Mouse (Mus musculus) thymus, adult 2 months (tissue): ENCODE results near the gene Atxn1. TPM values are rescaled to one million over a fixed set of nuclear protein-coding genes. Genes with fewer than 3 reads are reported as not detected.

Experiments
- DNase-seq: peaks from one replicate; pipeline ENCODE4 v3.0.0; 2021
- H3K27ac ChIP-seq: fragments of 200-500 bp; 2 replicates; pipeline ENCODE4 v1.5.1; 2012; ENCODE audit warnings: low read length, control low read depth; ENCODE audit not compliant: control insufficient read depth, insufficient read depth
- H3K27me3 ChIP-seq: fragments of 200-500 bp; 2 replicates; pipeline ENCODE4 v1.6.1; 2012; ENCODE audit warnings: mild to moderate bottlenecking, low read length, moderate library complexity, mixed read lengths; ENCODE audit not compliant: control insufficient read depth, insufficient read depth
- H3K36me3 ChIP-seq: fragments of 200-500 bp; 2 replicates; pipeline ENCODE4 v1.6.1; 2012; ENCODE audit warnings: mild to moderate bottlenecking, low read length, moderate library complexity; ENCODE audit not compliant: control insufficient read depth, insufficient read depth
- H3K4me1 ChIP-seq: fragments of 200-500 bp; replicated peaks from 2 replicates; pipeline ENCODE4 v1.6.1; 2012; ENCODE audit warnings: low read length; ENCODE audit not compliant: control insufficient read depth, insufficient read depth
- H3K4me3 ChIP-seq: fragments of 200-500 bp; 2 replicates; pipeline ENCODE4 v1.5.1; 2012; ENCODE audit warnings: mild to moderate bottlenecking, low read length, control low read depth, moderate library complexity; ENCODE audit not compliant: control insufficient read depth, insufficient read depth
- CTCF ChIP-seq: fragments of 200-500 bp; IDR thresholded peaks from 2 replicates; pipeline ENCODE4 v1.5.1; 2012; ENCODE audit warnings: mild to moderate bottlenecking, control low read depth, low read length, moderate library complexity, borderline replicate concordance; ENCODE audit not compliant: control insufficient read depth, poor library complexity, insufficient read depth; ENCODE audit errors: extremely low read depth
- POLR2A ChIP-seq: fragments of 200-500 bp; IDR thresholded peaks from 2 replicates; pipeline ENCODE4 v1.6.1; 2012; ENCODE audit warnings: mild to moderate bottlenecking, low read length, control low read depth, moderate library complexity; ENCODE audit not compliant: control insufficient read depth, poor library complexity, insufficient read depth; ENCODE audit errors: extremely low read depth
- WGBS: fragments of 180-500 bp; shearing (Covaris S2); methylation state at CpG from one replicate; pipeline ENCODE4 v1.1.7; 2018; 5-methylcytosine and 5-hydroxymethylcytosine counted together
- polyA plus RNA-seq: library from polyadenylated mRNA; depleted of rRNA; stranded (reverse); fragments of >200 nt; gene quantifications from 2 replicates; pipeline ENCODE4 v1.2.3, GENCODE M21; 2012

The Atxn1 gene
- polyA plus RNA-seq, 1 experiment, result 13.5 TPM

DNA sequence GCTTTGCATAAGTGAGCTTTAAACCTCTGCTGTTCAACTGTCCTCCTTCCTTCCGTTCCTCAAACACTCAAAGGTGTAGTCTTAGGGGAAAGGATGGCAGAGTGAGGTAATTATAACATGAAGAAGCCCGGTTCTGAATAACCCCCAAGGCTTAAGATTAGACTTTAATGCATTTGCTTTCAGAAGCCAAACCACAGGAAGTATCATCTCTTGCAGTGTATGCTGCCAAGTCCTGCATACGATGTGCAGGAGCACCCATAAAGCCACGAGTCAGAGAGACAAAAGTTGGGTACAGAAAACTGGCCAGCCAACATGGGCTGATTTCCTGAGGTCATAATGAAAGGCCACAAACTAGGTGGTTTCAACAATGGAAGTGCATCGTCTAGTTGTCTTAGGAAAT is 212.3 kb downstream of the Atxn1 start:
- Histone ChIP-seq H3K4me1 (no peaks in the 10 kb centered on the region; the same call in 1 of the 2 replicates), H3K36me3 (no peaks in the 10 kb centered on the region), H3K27me3 (no peaks in the 10 kb centered on the region), H3K27ac (no peak overlapping the region), H3K4me3 (no peak overlapping the region)
- DNase-seq, result no peak
- 8% methylated on average over 5 of the region's 5 CpGs for WGBS
- no peak for TF ChIP-seq CTCF
- TF ChIP-seq POLR2A, result no peak

DNA sequence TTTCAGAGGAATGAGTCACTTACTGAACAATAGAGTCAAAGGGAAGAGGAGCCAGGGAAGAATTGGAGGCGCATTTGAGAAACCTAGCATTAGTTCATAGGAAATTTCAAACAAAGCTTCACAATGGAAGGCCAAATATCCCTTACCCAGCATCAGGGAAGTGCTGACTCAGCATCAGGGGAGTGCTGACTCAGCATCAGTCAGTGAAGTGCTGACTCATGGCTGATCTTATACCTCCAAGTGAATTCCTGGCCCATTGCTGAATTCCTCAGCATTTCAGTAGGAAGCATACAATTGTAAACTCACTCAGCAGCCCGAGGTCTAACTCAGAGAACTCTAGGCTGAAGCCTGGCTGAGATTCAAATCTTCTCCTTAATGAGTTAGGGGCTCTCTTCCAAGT is 213.6 kb downstream of the Atxn1 start:
- H3K36me3 ChIP-seq, result no peaks in the 10 kb centered on the region
- no peaks in the 10 kb centered on the region; the same call in 1 of the 2 replicates for H3K4me1 ChIP-seq
- no peak overlapping the region for H3K4me3 ChIP-seq
- no peak overlapping the region for H3K27ac ChIP-seq
- H3K27me3 ChIP-seq, result no peaks in the 10 kb centered on the region
- 86% methylated on average over 2 of the region's 2 CpGs for WGBS
- DNase-seq, result no peak
- TF ChIP-seq POLR2A (no peak), CTCF (no peak)

DNA sequence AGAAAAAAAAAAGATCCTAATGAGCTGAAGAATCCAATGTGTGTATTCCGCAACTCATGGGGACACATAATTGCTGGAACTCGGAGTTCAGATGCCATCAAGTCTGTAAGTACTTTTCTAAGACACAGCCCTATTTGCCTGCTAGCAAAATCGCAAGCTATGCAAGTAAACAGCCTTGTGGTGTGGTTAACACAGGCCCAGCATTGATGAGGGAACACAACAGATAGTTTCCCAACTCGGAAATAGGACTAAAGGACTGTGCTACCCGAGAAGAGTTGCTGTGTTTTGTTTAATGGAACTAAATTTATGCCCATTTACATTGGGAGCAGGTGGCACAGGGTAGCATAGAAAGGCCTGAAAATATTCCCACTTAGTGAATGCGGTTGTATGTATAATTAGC is 214.2 kb downstream of the Atxn1 start:
- WGBS, result 94% methylated on average over 6 of the region's 6 CpGs
- Histone ChIP-seq H3K4me3 (no peak overlapping the region), H3K27ac (no peak overlapping the region), H3K4me1 (no peaks in the 10 kb centered on the region; the same call in 1 of the 2 replicates), H3K36me3 (no peaks in the 10 kb centered on the region), H3K27me3 (no peaks in the 10 kb centered on the region)
- TF ChIP-seq POLR2A (no peak), CTCF (no peak)
- no peak for DNase-seq

- 58% methylated on average over 1 of the region's 1 CpGs for WGBS
- H3K27ac ChIP-seq, result no peak overlapping the region
Observed at GRCm38 (mm10) chr13:45749937-45750336, 214.9 kb downstream of the Atxn1 start.

DNA sequence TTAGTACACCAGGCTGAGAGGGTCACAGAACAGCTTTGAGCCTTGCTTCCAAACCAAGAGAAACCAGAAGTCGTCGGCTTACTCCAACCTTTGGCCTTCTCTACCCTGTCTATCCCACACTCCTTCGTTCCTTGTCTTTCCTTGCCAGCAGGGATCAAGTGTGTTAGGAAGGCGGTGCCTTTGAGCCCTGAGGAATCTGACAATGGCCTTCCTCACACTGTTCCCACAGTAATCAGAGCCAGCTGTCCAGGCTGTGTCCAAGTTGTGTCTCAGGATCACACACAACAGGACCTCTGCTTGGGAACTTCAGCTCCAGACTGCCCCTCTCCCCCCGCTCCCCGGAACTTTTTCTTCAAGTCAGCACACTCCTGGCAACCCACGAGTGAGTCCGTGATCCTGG is 215.6 kb downstream of the Atxn1 start:
- no peaks in the 10 kb centered on the region for H3K27me3 ChIP-seq
- H3K36me3 ChIP-seq, result no peaks in the 10 kb centered on the region
- no peak overlapping the region for H3K27ac ChIP-seq
- TF ChIP-seq CTCF (no peak), POLR2A (no peak)
- 92% methylated on average over 8 of the region's 8 CpGs for whole genome bisulfite sequencing
- no peak overlapping the region for H3K4me3 ChIP-seq
- no peak for DNase-seq
- no peaks in the 10 kb centered on the region; the same call in 1 of the 2 replicates for H3K4me1 ChIP-seq

More at GRCm38 (mm10) chr13:45749937-45750336, 214.9 kb downstream of the Atxn1 start:
- no peak for DNase-seq
- TF ChIP-seq POLR2A, result no peak
- TF ChIP-seq CTCF, result no peak
- Histone ChIP-seq H3K4me3 (no peak overlapping the region), H3K27me3 (no peaks in the 10 kb centered on the region), H3K4me1 (no peaks in the 10 kb centered on the region; the same call in 1 of the 2 replicates), H3K36me3 (no peaks in the 10 kb centered on the region)

GRCm38 (mm10) chr13:45748691-45749090 is 216.1 kb downstream of the Atxn1 start:
- TF ChIP-seq CTCF (no peak), POLR2A (no peak)
- no peak overlapping the region for H3K4me3 ChIP-seq
- no peaks in the 10 kb centered on the region; the same call in 1 of the 2 replicates for H3K4me1 ChIP-seq
- DNase-seq, result no peak
- 74% methylated on average over 4 of the region's 4 CpGs for WGBS
- H3K27ac ChIP-seq, result no peak overlapping the region
- no peaks in the 10 kb centered on the region for H3K27me3 ChIP-seq
- no peaks in the 10 kb centered on the region for H3K36me3 ChIP-seq
